Mouse (Mus musculus): ENCODE results near the gene Mrpl4. TPM values are rescaled to one million over a fixed set of nuclear protein-coding genes. Genes with fewer than 3 reads are reported as not detected.

Mrpl4 gene
- polyA plus RNA-seq, 1 experiment from 2014 or later = 173 TPM

DNA sequence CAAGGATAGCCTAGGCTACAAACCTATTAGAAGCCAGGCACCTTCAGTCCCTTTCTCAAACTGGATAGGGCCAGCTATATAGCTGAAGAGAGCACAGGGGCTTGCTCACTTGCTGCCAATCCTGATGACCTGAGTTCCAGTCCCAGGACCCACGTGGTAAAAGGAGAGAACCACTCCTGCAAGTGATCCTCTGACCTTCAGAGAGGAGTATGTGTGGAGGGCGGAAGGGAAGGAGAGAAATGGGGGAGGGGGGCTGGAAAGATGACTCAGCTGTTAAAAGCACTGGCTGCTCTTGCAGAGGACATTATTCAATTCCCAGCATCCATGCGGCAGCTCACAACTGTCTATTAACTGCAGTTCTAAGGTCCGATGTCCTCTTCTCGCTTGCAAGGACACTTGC is 23.4 kb upstream of the Mrpl4 start:
- peak overlapping the region; percentile 64 for H3K27ac ChIP-seq (ENCODE audit: low read length)
- ATAC-seq (replicated peaks; ENCODE audit: extremely low read depth, insufficient read depth, low FRiP score) = no peak
- H3K27me3 ChIP-seq (ENCODE audit: control insufficient read depth, insufficient read depth, low read length) = no peaks in the 10 kb centered on the region
- H3K9ac ChIP-seq (ENCODE audit: low read length) = no peak overlapping the region
- no peak overlapping the region for H3K4me2 ChIP-seq (ENCODE audit: low read depth, low read length)
- no peaks in the 10 kb centered on the region for H3K36me3 ChIP-seq (ENCODE audit: control insufficient read depth, insufficient read depth)
- H3K4me1 ChIP-seq (ENCODE audit: control insufficient read depth, insufficient read depth, low read length) = peaks cover 22% of the 10 kb centered on the region
- 53% methylated on average over 5 of the region's 5 CpGs for WGBS
- no peak overlapping the region for H3K4me3 ChIP-seq (ENCODE audit: low read length)
- H3K9me3 ChIP-seq (replicated peaks; ENCODE audit: control insufficient read depth, low read length) = no peaks in the 10 kb centered on the region

DNA sequence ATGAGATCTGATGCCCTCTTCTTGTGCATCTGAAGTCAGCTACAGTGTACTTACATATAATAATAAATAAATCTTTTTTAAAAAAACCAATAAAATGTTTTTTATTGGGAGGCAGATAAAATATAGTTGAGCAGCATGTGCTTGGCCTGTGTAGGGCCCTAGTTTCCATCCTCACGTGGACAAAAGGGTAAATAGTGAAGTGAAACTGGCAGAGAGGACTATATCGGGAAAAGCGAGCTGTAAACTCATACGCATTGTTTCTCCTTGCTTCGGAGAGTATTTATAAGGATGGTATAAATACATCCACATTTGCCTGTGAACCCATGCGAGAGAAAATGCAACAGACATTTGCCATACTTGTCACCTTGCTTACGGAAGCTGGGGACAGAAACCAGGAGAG is 22.8 kb upstream of the Mrpl4 start:
- ATAC-seq (replicated peaks; ENCODE audit: extremely low read depth, insufficient read depth, low FRiP score) = no peak
- Histone ChIP-seq H3K9me3 (replicated peaks; ENCODE audit: control insufficient read depth, low read length) (no peaks in the 10 kb centered on the region), H3K4me1 (ENCODE audit: control insufficient read depth, insufficient read depth, low read length) (peaks cover 17% of the 10 kb centered on the region), H3K27me3 (ENCODE audit: control insufficient read depth, insufficient read depth, low read length) (no peaks in the 10 kb centered on the region), H3K4me2 (ENCODE audit: low read depth, low read length) (no peak overlapping the region), H3K27ac (ENCODE audit: low read length) (no peak overlapping the region), H3K4me3 (ENCODE audit: low read length) (no peak overlapping the region), H3K36me3 (ENCODE audit: control insufficient read depth, insufficient read depth) (no peaks in the 10 kb centered on the region), H3K9ac (ENCODE audit: low read length) (no peak overlapping the region)
- WGBS = 86% methylated on average over 7 of the region's 7 CpGs

DNA sequence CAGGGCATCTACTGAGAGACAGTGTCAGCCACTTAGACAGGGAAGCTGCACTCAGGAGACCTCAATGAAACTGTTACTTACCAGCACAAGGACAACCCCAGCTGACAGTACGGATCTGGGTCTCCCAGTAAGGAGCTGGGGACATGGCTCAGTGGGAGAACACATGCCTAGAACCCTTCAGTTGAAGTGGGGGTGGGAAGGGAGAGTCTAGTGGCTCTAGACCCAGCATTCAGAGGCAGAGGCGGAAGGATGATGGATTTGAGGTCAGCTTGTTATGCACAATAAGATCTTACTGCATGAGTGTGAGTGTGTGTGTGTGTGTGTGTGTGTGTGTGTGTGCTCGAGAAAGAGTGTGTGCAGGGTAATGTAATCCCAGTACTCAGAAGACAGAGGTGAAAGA is 20.4 kb upstream of the Mrpl4 start:
- no peak for ATAC-seq (replicated peaks; ENCODE audit: extremely low read depth, insufficient read depth, low FRiP score)
- Histone ChIP-seq H3K4me1 (ENCODE audit: control insufficient read depth, insufficient read depth, low read length) (peaks cover 10% of the 10 kb centered on the region), H3K9me3 (replicated peaks; ENCODE audit: control insufficient read depth, low read length) (no peaks in the 10 kb centered on the region), H3K4me3 (ENCODE audit: low read length) (no peak overlapping the region), H3K27me3 (ENCODE audit: control insufficient read depth, insufficient read depth, low read length) (no peaks in the 10 kb centered on the region), H3K36me3 (ENCODE audit: control insufficient read depth, insufficient read depth) (no peaks in the 10 kb centered on the region), H3K27ac (ENCODE audit: low read length) (no peak overlapping the region), H3K9ac (ENCODE audit: low read length) (no peak overlapping the region), H3K4me2 (ENCODE audit: low read depth, low read length) (no peak overlapping the region)
- WGBS = 76% methylated on average over 3 of the region's 3 CpGs

DNA sequence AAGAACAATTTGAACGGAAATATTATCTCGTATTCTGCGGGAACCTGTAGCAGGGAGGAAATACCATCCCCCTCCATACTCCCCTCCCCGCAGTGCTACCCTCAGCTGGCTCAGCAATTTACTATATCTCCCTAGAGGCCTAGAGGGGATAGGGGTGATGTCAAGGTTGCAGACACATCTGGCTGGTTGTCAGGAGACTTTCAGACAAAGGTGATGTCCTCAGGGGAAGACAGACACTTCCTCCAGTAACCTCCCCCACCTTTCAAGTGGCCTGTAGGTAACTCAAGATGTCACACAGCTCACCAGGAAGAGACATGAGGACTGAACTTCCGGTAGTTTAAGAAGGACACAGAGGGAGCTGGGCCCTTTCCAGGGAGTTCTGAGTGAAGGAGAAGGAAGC is 19.4 kb upstream of the Mrpl4 start:
- Histone ChIP-seq H3K9ac (ENCODE audit: low read length) (no peak overlapping the region), H3K4me1 (ENCODE audit: control insufficient read depth, insufficient read depth, low read length) (peaks cover 7% of the 10 kb centered on the region), H3K27ac (ENCODE audit: low read length) (no peak overlapping the region), H3K27me3 (ENCODE audit: control insufficient read depth, insufficient read depth, low read length) (no peaks in the 10 kb centered on the region; the same call in 1 of the 2 replicates), H3K4me3 (ENCODE audit: low read length) (no peak overlapping the region), H3K9me3 (replicated peaks; ENCODE audit: control insufficient read depth, low read length) (no peaks in the 10 kb centered on the region), H3K36me3 (ENCODE audit: control insufficient read depth, insufficient read depth) (no peaks in the 10 kb centered on the region), H3K4me2 (ENCODE audit: low read depth, low read length) (no peak overlapping the region)
- 39% methylated on average over 5 of the region's 5 CpGs for WGBS
- ATAC-seq (replicated peaks; ENCODE audit: extremely low read depth, insufficient read depth, low FRiP score) = no peak

DNA sequence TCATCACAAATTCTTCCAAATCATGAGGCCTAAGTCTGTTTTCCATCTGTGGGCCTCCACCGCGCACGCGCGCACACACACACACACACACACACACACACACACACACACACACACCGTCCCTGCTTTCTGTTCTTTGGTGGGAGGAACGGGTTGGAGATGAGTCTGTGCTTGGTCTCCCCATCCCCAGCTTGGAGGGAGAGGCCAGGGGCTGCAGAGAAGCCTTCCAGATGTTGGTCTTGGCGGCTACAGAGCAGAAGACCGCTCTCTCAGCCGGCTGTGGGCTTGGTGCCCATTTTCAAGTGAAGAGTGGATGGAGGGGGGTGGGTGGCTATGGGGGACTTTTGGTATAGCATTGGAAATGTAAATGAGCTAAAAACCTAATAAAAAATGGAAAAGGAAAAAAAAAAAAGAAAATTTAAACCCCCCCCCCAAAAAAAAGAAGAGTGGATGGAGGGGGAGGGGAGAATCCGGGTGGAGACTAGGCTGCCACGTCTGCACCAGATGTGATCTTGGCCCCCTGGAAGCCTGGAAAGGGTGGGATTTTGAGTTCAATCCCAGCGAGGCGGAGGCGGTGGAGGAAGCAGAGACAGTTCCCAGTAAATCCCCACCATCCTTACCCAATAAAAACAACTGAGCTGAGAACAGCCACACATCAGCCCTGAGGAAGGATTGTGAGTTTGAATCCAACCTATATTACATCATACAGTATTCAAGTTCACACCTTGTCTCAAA is 15.4 kb upstream of the Mrpl4 start:
- WGBS = 49% methylated on average over 15 of the region's 15 CpGs
- Histone ChIP-seq H3K9me3 (replicated peaks; ENCODE audit: control insufficient read depth, low read length) (no peaks in the 10 kb centered on the region), H3K4me1 (ENCODE audit: control insufficient read depth, insufficient read depth, low read length) (no peaks in the 10 kb centered on the region), H3K27ac (ENCODE audit: low read length) (peak overlapping the region; percentile 56; the same call in 1 of the 2 replicates), H3K27me3 (ENCODE audit: control insufficient read depth, insufficient read depth, low read length) (no peaks in the 10 kb centered on the region; the same call in 1 of the 2 replicates), H3K9ac (ENCODE audit: low read length) (no peak overlapping the region), H3K4me3 (ENCODE audit: low read length) (no peak overlapping the region), H3K36me3 (ENCODE audit: control insufficient read depth, insufficient read depth) (no peaks in the 10 kb centered on the region), H3K4me2 (ENCODE audit: low read depth, low read length) (no peak overlapping the region)
- ATAC-seq (replicated peaks; ENCODE audit: extremely low read depth, insufficient read depth, low FRiP score) = peak; percentile 58; the same call in 1 of the 2 replicates

DNA sequence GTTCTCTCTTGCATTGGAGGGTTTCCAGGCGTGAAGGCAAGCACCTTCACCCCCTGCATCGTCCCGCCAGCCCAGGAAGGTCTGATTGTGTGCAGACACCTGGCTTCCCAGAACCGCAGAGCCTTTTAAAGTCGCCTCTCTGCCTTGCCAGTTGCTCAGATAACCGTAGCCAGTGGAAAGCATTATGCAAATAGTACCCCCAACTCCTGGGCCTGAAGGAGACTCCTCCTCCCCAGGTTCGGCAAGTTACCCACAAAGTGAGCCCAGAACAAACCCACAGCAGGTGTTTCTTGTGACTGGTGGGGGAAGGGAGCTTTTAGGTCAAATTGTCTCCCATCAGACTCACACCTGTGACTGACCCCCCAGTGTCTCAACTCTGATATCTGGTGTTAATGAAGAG is 14.6 kb upstream of the Mrpl4 start:
- Histone ChIP-seq H3K27ac (ENCODE audit: low read length) (no peak overlapping the region; the same call in 1 of the 2 replicates), H3K4me2 (ENCODE audit: low read depth, low read length) (no peak overlapping the region), H3K9me3 (replicated peaks; ENCODE audit: control insufficient read depth, low read length) (no peaks in the 10 kb centered on the region), H3K4me3 (ENCODE audit: low read length) (no peak overlapping the region), H3K9ac (ENCODE audit: low read length) (no peak overlapping the region), H3K4me1 (ENCODE audit: control insufficient read depth, insufficient read depth, low read length) (no peaks in the 10 kb centered on the region), H3K27me3 (ENCODE audit: control insufficient read depth, insufficient read depth, low read length) (no peaks in the 10 kb centered on the region; the same call in 1 of the 2 replicates), H3K36me3 (ENCODE audit: control insufficient read depth, insufficient read depth) (no peaks in the 10 kb centered on the region)
- peak; percentile 30; the same call in 1 of the 2 replicates for ATAC-seq (replicated peaks; ENCODE audit: extremely low read depth, insufficient read depth, low FRiP score)
- WGBS = 20% methylated on average over 7 of the region's 7 CpGs

DNA sequence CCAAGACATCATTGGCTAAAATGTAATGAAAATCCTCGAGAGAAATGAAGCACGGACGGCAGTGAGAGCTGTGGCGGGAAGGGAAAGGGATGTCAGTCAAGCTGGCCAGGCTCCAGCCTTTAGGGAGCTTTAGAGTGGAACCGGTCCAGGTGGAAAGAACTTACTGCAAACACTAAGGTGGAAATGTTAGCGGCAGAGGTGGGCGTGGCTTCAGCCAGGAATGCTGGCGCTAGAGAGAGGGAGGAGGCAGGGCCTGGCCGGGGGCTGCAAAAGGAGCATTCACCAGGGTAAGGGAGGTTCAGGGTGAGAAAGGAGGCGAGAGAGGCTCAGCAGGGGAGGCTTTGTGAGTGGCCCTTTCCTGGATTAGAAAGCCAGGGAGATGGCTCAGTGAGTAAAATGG is 11.7 kb upstream of the Mrpl4 start:
- H3K4me3 ChIP-seq (ENCODE audit: low read length) = peak overlapping the region; percentile 12; the same call in 1 of the 2 replicates

DNA sequence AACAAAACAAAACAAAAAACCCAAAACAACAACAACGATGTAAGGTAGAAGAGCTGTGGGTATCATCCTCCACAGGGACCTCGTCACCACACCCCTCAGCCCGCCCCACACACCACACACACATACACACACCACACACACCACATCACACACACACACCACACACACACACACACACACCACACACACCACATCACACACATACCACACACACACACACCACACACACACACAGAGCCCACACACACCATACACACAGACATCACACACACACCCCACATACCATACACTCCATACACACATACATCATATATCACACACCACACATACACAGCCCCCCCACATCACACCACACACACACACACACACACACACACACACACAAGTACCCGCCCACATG is 11.0 kb upstream of the Mrpl4 start:
- ATAC-seq (replicated peaks; ENCODE audit: extremely low read depth, insufficient read depth, low FRiP score) = no peak
- no peaks in the 10 kb centered on the region for H3K36me3 ChIP-seq (ENCODE audit: control insufficient read depth, insufficient read depth)
- WGBS = 92% methylated on average over 4 of the region's 4 CpGs
- no peaks in the 10 kb centered on the region for H3K4me1 ChIP-seq (ENCODE audit: control insufficient read depth, insufficient read depth, low read length)
- H3K9ac ChIP-seq (ENCODE audit: low read length) = no peak overlapping the region
- no peak overlapping the region for H3K4me2 ChIP-seq (ENCODE audit: low read depth, low read length)
- no peak overlapping the region for H3K27ac ChIP-seq (ENCODE audit: low read length)
- H3K4me3 ChIP-seq (ENCODE audit: low read length) = no peak overlapping the region
- no peaks in the 10 kb centered on the region for H3K9me3 ChIP-seq (replicated peaks; ENCODE audit: control insufficient read depth, low read length)
- no peaks in the 10 kb centered on the region; the same call in 1 of the 2 replicates for H3K27me3 ChIP-seq (ENCODE audit: control insufficient read depth, insufficient read depth, low read length)

More for the DNA sequence above, 11.7 kb upstream of the Mrpl4 start:
- no peak overlapping the region for H3K9ac ChIP-seq (ENCODE audit: low read length)
- H3K27me3 ChIP-seq (ENCODE audit: control insufficient read depth, insufficient read depth, low read length) = no peaks in the 10 kb centered on the region; the same call in 1 of the 2 replicates
- 8% methylated on average over 10 of the region's 10 CpGs for WGBS
- H3K36me3 ChIP-seq (ENCODE audit: control insufficient read depth, insufficient read depth) = no peaks in the 10 kb centered on the region
- no peak overlapping the region for H3K27ac ChIP-seq (ENCODE audit: low read length)
- no peaks in the 10 kb centered on the region for H3K9me3 ChIP-seq (replicated peaks; ENCODE audit: control insufficient read depth, low read length)
- H3K4me2 ChIP-seq (ENCODE audit: low read depth, low read length) = peak overlapping the region; percentile 46
- no peaks in the 10 kb centered on the region for H3K4me1 ChIP-seq (ENCODE audit: control insufficient read depth, insufficient read depth, low read length)
- ATAC-seq (replicated peaks; ENCODE audit: extremely low read depth, insufficient read depth, low FRiP score) = 0 out of 2 replicates have a peak, but pooled peaks have one; percentile 24

DNA sequence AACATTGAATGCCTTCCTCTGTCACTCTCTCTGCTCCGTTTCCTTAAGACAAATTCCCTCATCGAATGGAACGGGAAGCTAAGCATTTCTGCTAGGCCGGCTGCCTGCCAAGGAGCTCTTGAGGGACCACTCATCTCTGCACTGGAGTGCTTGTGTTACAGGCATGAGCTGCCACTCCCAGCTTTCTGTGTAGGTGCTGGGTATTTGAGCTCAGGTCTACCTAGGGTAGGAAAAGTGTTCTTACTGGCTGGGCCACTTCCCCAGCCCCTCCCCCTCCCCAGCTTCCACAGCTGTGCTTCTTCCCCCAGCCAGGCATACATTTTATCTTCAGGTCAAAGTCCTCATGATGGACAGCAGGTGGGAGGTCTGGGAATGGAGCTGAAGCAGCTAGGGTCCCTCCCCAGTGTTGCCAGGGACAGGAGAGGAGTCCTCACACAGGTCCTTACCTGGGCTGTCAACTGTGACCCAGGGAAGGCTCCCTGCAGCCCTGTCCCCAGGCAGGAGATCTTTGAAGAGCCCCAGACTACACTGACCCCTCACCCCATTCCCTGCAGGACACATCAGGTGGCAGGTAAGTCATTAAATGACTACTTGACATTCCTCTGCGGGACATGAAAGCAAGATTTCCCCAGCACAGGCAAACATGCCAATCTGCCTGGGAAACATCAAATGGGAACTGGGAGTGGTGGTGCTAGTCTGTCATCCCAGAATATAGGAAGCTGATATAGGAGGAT is 9.2 kb upstream of the Mrpl4 start:
- Histone ChIP-seq H3K27me3 (ENCODE audit: control insufficient read depth, insufficient read depth, low read length) (no peaks in the 10 kb centered on the region; the same call in 1 of the 2 replicates), H3K36me3 (ENCODE audit: control insufficient read depth, insufficient read depth) (no peaks in the 10 kb centered on the region), H3K4me3 (ENCODE audit: low read length) (no peak overlapping the region), H3K4me2 (ENCODE audit: low read depth, low read length) (no peak overlapping the region), H3K9me3 (replicated peaks; ENCODE audit: control insufficient read depth, low read length) (no peaks in the 10 kb centered on the region), H3K27ac (ENCODE audit: low read length) (no peak overlapping the region), H3K4me1 (ENCODE audit: control insufficient read depth, insufficient read depth, low read length) (no peaks in the 10 kb centered on the region), H3K9ac (ENCODE audit: low read length) (no peak overlapping the region)
- WGBS = 51% methylated on average over 5 of the region's 5 CpGs
- ATAC-seq (replicated peaks; ENCODE audit: extremely low read depth, insufficient read depth, low FRiP score) = no peak

Measured in heart, embryonic 16.5 days (tissue).